Mouse (Mus musculus) ovary, adult 2 months (tissue): ENCODE results near the gene Ccnt1. TPM values are rescaled to one million over a fixed set of nuclear protein-coding genes. Genes with fewer than 3 reads are reported as not detected.

Experiments used
- polyA plus RNA-seq: library from polyadenylated mRNA; depleted of rRNA; stranded (reverse); fragments of >200 nt; gene quantifications from 2 replicates; pipeline ENCODE4 v1.2.3, GENCODE M21; 2012; rRNA removed

Gene Ccnt1
- polyA plus RNA-seq, result 14.3 and 16.6 TPM in 2 replicates

GRCm38 (mm10) chr15:98570873-98571538, at the start of gene Ccnt1, which contains the start of gene 4930415O20Rik:
Gene Ccnt1 (minus strand): TSS chr15:98570923.
Gene 4930415O20Rik (plus strand): TSS chr15:98571004.

GRCm38 (mm10) chr15:98609331-98610130, 38.8 kb upstream of the Ccnt1 start, which contains the start of gene Adcy6:
Gene Adcy6 (minus strand): TSS chr15:98610076.

GRCm38 (mm10) chr15:98533881-98534627, 36.7 kb downstream of the Ccnt1 start, which contains the start of gene Kansl2:
Gene Kansl2 (minus strand): TSS chr15:98534264.

GRCm38 (mm10) chr15:98492102-98492501, 78.6 kb downstream of the Ccnt1 start, which contains the start of gene Olfr279:
Gene Olfr279 (plus strand): TSS chr15:98492402.

Other genes starting within 250 kb of the Ccnt1 start
- not detected in 2 replicates for gene Olfr284, start 229.9 kb downstream of the Ccnt1 start, polyA plus RNA-seq
- not detected in 2 replicates for gene Olfr283, start 190.0 kb downstream of the Ccnt1 start, polyA plus RNA-seq
- gene Olfr282, start 139.7 kb downstream of the Ccnt1 start, polyA plus RNA-seq, result not detected in 2 replicates
- not detected in 2 replicates for gene Olfr281, start 118.3 kb downstream of the Ccnt1 start, polyA plus RNA-seq
- gene OR5BS1P, start 101.0 kb downstream of the Ccnt1 start, polyA plus RNA-seq, result not detected in 2 replicates
- not detected in 2 replicates for gene Lalba, start 88.2 kb downstream of the Ccnt1 start, polyA plus RNA-seq
- not detected in 2 replicates for gene Olfr279, start 78.5 kb downstream of the Ccnt1 start, polyA plus RNA-seq
- gene Kansl2, start 36.7 kb downstream of the Ccnt1 start, polyA plus RNA-seq, result 40.8 and 48.7 TPM in 2 replicates
- 0.99 TPM in 1 of 2 replicates, not detected in the other for gene 4930415O20Rik, start 81 bp upstream of the Ccnt1 start, polyA plus RNA-seq
- gene Adcy6, start 39.2 kb upstream of the Ccnt1 start, polyA plus RNA-seq, result 92.3 and 95.3 TPM in 2 replicates
- 122 and 125 TPM in 2 replicates for gene Cacnb3, start 59.9 kb upstream of the Ccnt1 start, polyA plus RNA-seq
- 36.2 and 37.9 TPM in 2 replicates for gene Ddx23, start 92.0 kb upstream of the Ccnt1 start, polyA plus RNA-seq
- gene Rnd1, start 106.5 kb upstream of the Ccnt1 start, polyA plus RNA-seq, result 2.1 and 2.6 TPM in 2 replicates
- 6.3 and 7.8 TPM in 2 replicates for gene Ccdc65, start 137.3 kb upstream of the Ccnt1 start, polyA plus RNA-seq
- gene Fkbp11, start 157.3 kb upstream of the Ccnt1 start, polyA plus RNA-seq, result 28.3 and 37.1 TPM in 2 replicates
- gene Arf3, start 192.3 kb upstream of the Ccnt1 start, polyA plus RNA-seq, result 143 and 148 TPM in 2 replicates
- 104 and 226 TPM in 2 replicates for gene Wnt10b, start 207.2 kb upstream of the Ccnt1 start, polyA plus RNA-seq
- gene Wnt1, start 218.9 kb upstream of the Ccnt1 start, polyA plus RNA-seq, result 0.14 and 0.35 TPM in 2 replicates
- 0.07 TPM in 1 of 2 replicates, not detected in the other for gene Ddn, start 238.6 kb upstream of the Ccnt1 start, polyA plus RNA-seq